Mouse (Mus musculus): Measurements from ENCODE around the gene Degs1. TPM values are rescaled to one million over a fixed set of nuclear protein-coding genes. Genes with fewer than 3 reads are reported as not detected.

The Degs1 gene
- polyA plus RNA-seq, 1 experiment from 2014 or later: 169 TPM

- H3K27me3 ChIP-seq (ENCODE audit: insufficient read depth, low read length): no peaks in the 10 kb centered on the region
- no peak for ATAC-seq (replicated peaks; ENCODE audit: low FRiP score, low read depth)
- H3K4me2 ChIP-seq (ENCODE audit: low read length): no peak overlapping the region
- TF ChIP-seq CTCF (IDR thresholded peaks at IDR 0.05; ENCODE audit: low read depth): no peak
- peaks cover 15% of the 10 kb centered on the region for H3K4me1 ChIP-seq (replicated peaks; ENCODE audit: insufficient read depth, low read length)
- no peaks in the 10 kb centered on the region for H3K36me3 ChIP-seq (ENCODE audit: insufficient read depth, low read length)
- no peak overlapping the region for H3K4me3 ChIP-seq (replicated peaks; ENCODE audit: low read depth, low read length)
- no peak for DNase-seq (ENCODE audit: low spot score)
- H3K9ac ChIP-seq (ENCODE audit: low read depth, low read length): no peak overlapping the region
- no peak overlapping the region for H3K27ac ChIP-seq
- 88% methylated on average over 2 of the region's 2 CpGs for WGBS
- H3K9me3 ChIP-seq (replicated peaks; ENCODE audit: low read length): no peaks in the 10 kb centered on the region
These were observed 2.2 kb upstream of the Degs1 start for GRCm38 (mm10) chr1:182284795-182285194.

- H3K4me1 ChIP-seq (replicated peaks; ENCODE audit: insufficient read depth, low read length): peaks cover 15% of the 10 kb centered on the region
- WGBS: 28% methylated on average over 7 of the region's 7 CpGs
- peaks cover 10% of the 10 kb centered on the region; the same call in 1 of the 2 replicates for H3K36me3 ChIP-seq (ENCODE audit: insufficient read depth, low read length)
- peak overlapping the region; percentile 83 for H3K4me2 ChIP-seq (ENCODE audit: low read length)
- H3K27me3 ChIP-seq (ENCODE audit: insufficient read depth, low read length): no peaks in the 10 kb centered on the region
- no peak for ATAC-seq (replicated peaks; ENCODE audit: low FRiP score, low read depth)
- 0 out of 2 replicates have a peak overlapping the region, but pooled peaks have one; percentile 90 for H3K9ac ChIP-seq (ENCODE audit: low read depth, low read length)
- H3K4me3 ChIP-seq (replicated peaks; ENCODE audit: low read depth, low read length): peak overlapping the region; percentile 81
- no peaks in the 10 kb centered on the region for H3K9me3 ChIP-seq (replicated peaks; ENCODE audit: low read length)
- TF ChIP-seq CTCF (IDR thresholded peaks at IDR 0.05; ENCODE audit: low read depth): no peak
- DNase-seq (ENCODE audit: low spot score): peak; percentile 46
- peak overlapping the region; percentile 93; the same call in 1 of the 2 replicates for H3K27ac ChIP-seq
These were observed 627 bp upstream of the Degs1 start for GRCm38 (mm10) chr1:182283231-182283630.

- no peak for TF ChIP-seq CTCF (IDR thresholded peaks at IDR 0.05; ENCODE audit: low read depth)
- peak overlapping the region; percentile 37; the same call in 1 of the 2 replicates for H3K9ac ChIP-seq (ENCODE audit: low read depth, low read length)
- peak overlapping the region; percentile 81 for H3K4me3 ChIP-seq (replicated peaks; ENCODE audit: low read depth, low read length)
- ATAC-seq (replicated peaks; ENCODE audit: low FRiP score, low read depth) (no peak), DNase-seq (ENCODE audit: low spot score) (peak; percentile 46)
- peaks cover 14% of the 10 kb centered on the region for H3K36me3 ChIP-seq (ENCODE audit: insufficient read depth, low read length)
- H3K4me1 ChIP-seq (replicated peaks; ENCODE audit: insufficient read depth, low read length): peaks cover 15% of the 10 kb centered on the region
- no peaks in the 10 kb centered on the region for H3K9me3 ChIP-seq (replicated peaks; ENCODE audit: low read length)
- peak overlapping the region; percentile 83 for H3K4me2 ChIP-seq (ENCODE audit: low read length)
- H3K27ac ChIP-seq: no peak overlapping the region
- WGBS: 18% methylated on average over 9 of the region's 9 CpGs
- H3K27me3 ChIP-seq (ENCODE audit: insufficient read depth, low read length): no peaks in the 10 kb centered on the region
These were observed 1.3 kb downstream of the Degs1 start for GRCm38 (mm10) chr1:182281251-182281711.

- TF ChIP-seq CTCF (IDR thresholded peaks at IDR 0.05; ENCODE audit: low read depth): no peak
- DNase-seq (ENCODE audit: low spot score) (peak; percentile 14), ATAC-seq (replicated peaks; ENCODE audit: low FRiP score, low read depth) (no peak)
- WGBS: 44% methylated on average over 11 of the region's 11 CpGs
- Histone ChIP-seq H3K4me3 (replicated peaks; ENCODE audit: low read depth, low read length) (no peak overlapping the region), H3K9me3 (replicated peaks; ENCODE audit: low read length) (no peaks in the 10 kb centered on the region), H3K27me3 (ENCODE audit: insufficient read depth, low read length) (no peaks in the 10 kb centered on the region), H3K4me1 (replicated peaks; ENCODE audit: insufficient read depth, low read length) (peaks cover 15% of the 10 kb centered on the region), H3K27ac (no peak overlapping the region), H3K36me3 (ENCODE audit: insufficient read depth, low read length) (peaks cover 18% of the 10 kb centered on the region), H3K4me2 (ENCODE audit: low read length) (peak overlapping the region; percentile 83), H3K9ac (ENCODE audit: low read depth, low read length) (no peak overlapping the region)
These were observed 2.0 kb downstream of the Degs1 start for GRCm38 (mm10) chr1:182280577-182280976.

GRCm38 (mm10) chr1:182280046-182280445, 2.6 kb downstream of the Degs1 start:
- no peak overlapping the region for H3K4me3 ChIP-seq (replicated peaks; ENCODE audit: low read depth, low read length)
- ATAC-seq (replicated peaks; ENCODE audit: low FRiP score, low read depth) (no peak), DNase-seq (ENCODE audit: low spot score) (no peak)
- no peaks in the 10 kb centered on the region for H3K27me3 ChIP-seq (ENCODE audit: insufficient read depth, low read length)
- no peak overlapping the region for H3K9ac ChIP-seq (ENCODE audit: low read depth, low read length)
- H3K27ac ChIP-seq: no peak overlapping the region
- H3K9me3 ChIP-seq (replicated peaks; ENCODE audit: low read length): no peaks in the 10 kb centered on the region
- H3K4me1 ChIP-seq (replicated peaks; ENCODE audit: insufficient read depth, low read length): peaks cover 15% of the 10 kb centered on the region
- 72% methylated on average over 6 of the region's 6 CpGs for WGBS
- TF ChIP-seq CTCF (IDR thresholded peaks at IDR 0.05; ENCODE audit: low read depth): no peak
- peak overlapping the region; percentile 83; the same call in 1 of the 2 replicates for H3K4me2 ChIP-seq (ENCODE audit: low read length)
- H3K36me3 ChIP-seq (ENCODE audit: insufficient read depth, low read length): peaks cover 18% of the 10 kb centered on the region

GRCm38 (mm10) chr1:182279436-182279835, 3.2 kb downstream of the Degs1 start:
- no peak for TF ChIP-seq CTCF (IDR thresholded peaks at IDR 0.05; ENCODE audit: low read depth)
- no peak overlapping the region for H3K4me3 ChIP-seq (replicated peaks; ENCODE audit: low read depth, low read length)
- no peak overlapping the region for H3K27ac ChIP-seq
- peaks cover 15% of the 10 kb centered on the region for H3K4me1 ChIP-seq (replicated peaks; ENCODE audit: insufficient read depth, low read length)
- no peaks in the 10 kb centered on the region for H3K9me3 ChIP-seq (replicated peaks; ENCODE audit: low read length)
- peaks cover 18% of the 10 kb centered on the region for H3K36me3 ChIP-seq (ENCODE audit: insufficient read depth, low read length)
- no peak overlapping the region for H3K9ac ChIP-seq (ENCODE audit: low read depth, low read length)
- no peaks in the 10 kb centered on the region for H3K27me3 ChIP-seq (ENCODE audit: insufficient read depth, low read length)
- no peak for ATAC-seq (replicated peaks; ENCODE audit: low FRiP score, low read depth)
- H3K4me2 ChIP-seq (ENCODE audit: low read length): no peak overlapping the region
- 86% methylated on average over 4 of the region's 4 CpGs for WGBS
- DNase-seq (ENCODE audit: low spot score): no peak

- Histone ChIP-seq H3K27ac (no peak overlapping the region), H3K9ac (ENCODE audit: low read depth, low read length) (no peak overlapping the region), H3K36me3 (ENCODE audit: insufficient read depth, low read length) (peaks cover 23% of the 10 kb centered on the region), H3K9me3 (replicated peaks; ENCODE audit: low read length) (no peaks in the 10 kb centered on the region), H3K4me3 (replicated peaks; ENCODE audit: low read depth, low read length) (no peak overlapping the region), H3K4me1 (replicated peaks; ENCODE audit: insufficient read depth, low read length) (no peaks in the 10 kb centered on the region), H3K27me3 (ENCODE audit: insufficient read depth, low read length) (no peaks in the 10 kb centered on the region), H3K4me2 (ENCODE audit: low read length) (no peak overlapping the region)
- 92% methylated on average over 6 of the region's 6 CpGs for WGBS
- ATAC-seq (replicated peaks; ENCODE audit: low FRiP score, low read depth) (no peak), DNase-seq (ENCODE audit: low spot score) (no peak)
- TF ChIP-seq CTCF (IDR thresholded peaks at IDR 0.05; ENCODE audit: low read depth): no peak
These were observed 7.5 kb downstream of the Degs1 start for GRCm38 (mm10) chr1:182275109-182275508.
